Mouse (Mus musculus) left cerebral cortex, postnatal 10 days (tissue): ENCODE data around the gene Slc9a7. TPM values are rescaled to one million over a fixed set of nuclear protein-coding genes. Genes with fewer than 3 reads are reported as not detected.

Source experiments
- DNase-seq, 2 experiments: peaks; one replicate each; pipeline ENCODE4 v3.0.0; 2021 to 2022; ENCODE audit warnings: low spot score in 2 of 2, mixed read lengths in 1 of 2; ENCODE audit errors: extremely low spot score in 1 of 2
- intact Hi-C: fragments of 180-260 bp; cut with DNase I; formaldehyde crosslinking; loops from one replicate; pipeline ENCODE4 v1.15.1; 2025
- total RNA-seq, 2 experiments: library from RNA; stranded (reverse); gene quantifications; 2 replicates each; pipeline ENCODE4 v1.2.3; 2021

Gene Slc9a7
- total RNA-seq, 2 experiments from 2014 or later = 71.0 to 75.4 TPM

DNA sequence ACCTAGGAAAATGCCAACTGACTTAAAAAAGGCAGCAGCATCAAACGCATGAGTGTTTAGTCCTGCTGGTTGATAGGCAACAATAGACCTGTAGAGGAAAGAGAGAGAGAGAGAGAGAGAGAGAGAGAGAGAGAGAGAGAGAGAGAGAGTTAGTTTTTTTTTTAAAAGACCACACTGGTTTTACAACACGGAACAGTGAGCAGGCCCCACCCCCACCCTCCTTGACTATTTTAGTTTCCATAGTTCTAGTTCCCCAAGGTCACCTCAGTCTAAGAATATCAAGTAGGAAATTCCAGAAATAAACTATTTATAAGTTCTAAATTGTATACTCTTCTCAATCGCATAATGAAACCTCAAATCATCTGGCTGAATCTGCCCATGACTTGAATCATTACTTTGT, 126.6 kb downstream of the Slc9a7 start:
- intact Hi-C loops = no loop called here
- DNase-seq = no peak

DNA sequence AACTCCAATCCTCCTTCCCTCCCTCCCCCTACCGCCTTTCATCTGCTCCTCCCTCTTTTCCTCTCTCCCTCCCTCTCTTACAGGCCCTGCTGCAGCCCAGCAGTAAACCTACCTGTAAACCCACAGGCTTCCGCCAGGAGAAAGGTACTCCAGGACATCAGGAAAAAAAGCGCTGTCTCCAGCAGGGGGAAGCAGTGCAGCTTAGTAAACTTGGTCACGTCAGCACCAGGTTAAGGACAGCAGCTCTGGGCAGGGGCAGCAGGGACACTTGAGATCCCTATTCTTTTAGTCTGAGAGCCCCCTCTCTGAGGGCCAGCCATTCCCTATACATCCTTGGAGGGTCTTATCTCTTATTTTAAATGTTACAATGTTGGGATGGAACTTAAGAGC, 129.3 kb downstream of the Slc9a7 start:
- DNase-seq = peak in 1 of 2 experiments; percentile 32
- intact Hi-C loops = loop anchor here (2.0 kb wide), 1 partner anchor 172 kb away; no protein-coding TSS in a partner anchor

DNA sequence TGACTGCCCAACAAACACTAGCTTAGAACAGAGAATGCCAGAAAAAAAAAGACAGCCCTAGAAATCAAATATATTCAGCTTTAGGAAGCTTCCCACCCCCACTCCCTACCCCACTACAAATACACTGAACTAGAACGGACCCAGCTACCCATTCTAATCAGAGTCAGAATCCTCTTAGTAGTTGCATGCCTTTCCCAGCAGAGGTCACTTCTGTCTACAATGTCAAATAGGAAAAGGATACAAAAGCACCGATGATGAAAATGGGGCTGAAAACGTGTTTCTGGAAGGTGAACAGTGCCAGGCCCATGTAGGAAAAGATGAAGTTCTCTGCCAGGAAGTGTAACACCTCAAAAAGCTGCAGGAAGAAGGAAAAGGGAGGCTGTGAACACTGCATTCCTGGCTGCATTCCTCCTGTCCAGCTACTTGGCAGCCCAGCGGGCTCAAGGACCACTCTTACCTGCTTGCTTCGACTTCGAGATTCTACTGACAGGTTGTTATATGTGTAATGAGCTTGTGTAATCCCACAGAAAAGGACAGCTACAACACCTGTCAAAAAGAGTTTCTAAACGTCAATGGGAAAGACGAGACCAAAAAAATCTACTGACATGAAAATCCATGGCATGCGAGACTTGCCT, 129.8 kb downstream of the Slc9a7 start:
- intact Hi-C loops = loop anchor here (2.0 kb wide), 1 partner anchor 173 kb away; no protein-coding TSS in a partner anchor

DNA sequence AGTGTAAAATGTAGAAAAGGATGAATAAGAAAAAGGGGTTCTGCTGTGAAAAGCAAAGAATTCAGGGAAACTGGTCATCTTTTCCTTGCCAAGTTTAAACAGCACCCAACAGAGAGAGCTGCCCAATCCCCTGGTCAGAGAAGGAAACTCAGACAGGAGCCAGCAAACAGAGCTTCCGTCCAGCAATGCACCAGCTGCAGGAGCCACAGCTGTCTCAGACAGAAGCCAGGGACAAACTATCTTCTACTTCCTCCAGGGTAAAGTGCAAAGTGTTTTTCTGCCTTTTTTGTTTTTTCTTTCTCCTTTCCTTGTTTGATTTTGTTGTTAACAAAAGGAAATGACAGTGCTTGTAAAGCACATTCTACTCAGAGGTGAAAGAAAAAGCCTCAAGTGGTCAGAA, 131.3 kb downstream of the Slc9a7 start:
- DNase-seq = peak in 1 of 2 experiments; percentile 17
- intact Hi-C loops = no loop called here

More for the DNA sequence above, 129.8 kb downstream of the Slc9a7 start:
- DNase-seq = no peak

DNA sequence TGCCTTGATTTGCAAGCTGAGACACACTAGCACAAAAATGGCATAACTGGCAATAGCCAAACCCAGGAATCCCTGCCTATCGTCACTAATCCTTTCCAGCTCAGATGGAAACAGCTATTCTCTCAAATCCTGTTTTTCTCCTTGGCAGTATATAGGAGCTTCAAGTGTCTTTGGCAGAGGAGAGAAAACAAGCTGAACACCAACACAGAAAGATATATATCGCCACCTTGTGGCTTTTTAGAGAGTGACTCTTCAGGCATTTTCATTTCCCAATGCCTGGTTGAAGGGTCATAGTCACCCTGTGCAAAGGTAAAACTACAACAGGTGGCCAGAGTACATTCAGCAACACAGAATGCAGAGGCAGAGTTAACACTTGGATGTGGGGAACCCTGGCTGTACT, 134.1 kb downstream of the Slc9a7 start:
- no peak for DNase-seq
- intact Hi-C loops = loop anchor here (10.0 kb wide), 1 partner anchor 93 kb away; no protein-coding TSS in a partner anchor

DNA sequence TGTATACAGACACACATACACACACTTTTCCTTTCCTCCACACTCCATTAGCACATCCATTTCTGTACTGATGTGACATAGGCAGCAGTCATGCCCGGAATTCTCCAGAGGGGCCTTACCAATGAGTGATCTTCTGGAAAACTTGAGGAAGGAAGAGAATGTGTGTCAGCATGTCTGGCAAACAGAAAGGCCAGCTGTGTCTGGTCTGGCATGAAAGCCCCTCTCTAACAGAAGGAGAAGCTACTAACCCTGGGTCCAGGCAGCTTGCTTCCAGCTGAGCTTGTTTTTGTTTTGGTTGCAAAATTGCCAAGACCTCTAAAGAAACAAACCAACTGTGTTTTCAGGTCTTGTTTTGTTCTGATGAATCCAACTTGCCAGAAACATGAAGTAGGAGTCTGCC, 162.1 kb downstream of the Slc9a7 start:
- intact Hi-C loops = no loop called here

DNA sequence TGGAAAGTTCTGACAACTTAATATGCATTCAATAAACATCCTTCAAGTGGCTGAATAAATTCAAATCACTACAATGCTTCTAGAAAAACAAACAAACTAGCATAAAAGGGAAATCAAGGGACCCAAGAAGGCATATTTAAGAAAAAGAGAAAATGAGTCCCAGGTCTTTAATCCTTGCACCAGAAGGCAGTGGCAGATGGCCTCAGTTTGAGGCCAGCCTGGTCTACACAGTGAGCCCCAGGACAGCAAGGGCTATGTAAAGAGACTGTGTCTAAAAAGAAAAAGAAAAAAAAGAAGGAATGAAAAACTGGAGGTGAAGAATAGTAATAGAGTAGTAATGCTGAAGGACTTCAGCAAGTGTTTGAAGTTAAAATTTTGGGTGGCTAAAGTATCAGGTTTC, 162.7 kb downstream of the Slc9a7 start:
- no peak for DNase-seq
- intact Hi-C loops = no loop called here

More for the DNA sequence above, 162.1 kb downstream of the Slc9a7 start:
- DNase-seq = peak in 1 of 2 experiments; percentile 20

DNA sequence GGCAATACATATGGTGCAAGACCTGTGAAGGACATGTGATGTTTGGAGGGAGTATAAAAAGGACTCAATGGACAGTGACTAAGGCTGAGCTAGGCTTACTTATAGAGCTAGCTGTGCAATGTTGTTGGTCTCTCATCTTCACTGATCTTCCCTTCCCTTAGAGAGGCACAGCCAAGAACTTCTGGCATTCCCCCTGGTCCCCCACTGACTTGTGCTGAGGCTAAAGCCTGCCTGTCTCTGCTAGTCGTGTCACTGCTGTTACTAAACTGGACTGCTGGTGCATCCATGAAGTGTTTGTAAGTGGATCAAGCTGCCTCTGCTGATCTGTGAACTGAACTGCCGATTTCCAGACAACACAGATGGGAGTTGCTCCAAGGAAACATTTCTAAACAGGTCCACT, 166.1 kb downstream of the Slc9a7 start:
- intact Hi-C loops = no loop called here

DNA sequence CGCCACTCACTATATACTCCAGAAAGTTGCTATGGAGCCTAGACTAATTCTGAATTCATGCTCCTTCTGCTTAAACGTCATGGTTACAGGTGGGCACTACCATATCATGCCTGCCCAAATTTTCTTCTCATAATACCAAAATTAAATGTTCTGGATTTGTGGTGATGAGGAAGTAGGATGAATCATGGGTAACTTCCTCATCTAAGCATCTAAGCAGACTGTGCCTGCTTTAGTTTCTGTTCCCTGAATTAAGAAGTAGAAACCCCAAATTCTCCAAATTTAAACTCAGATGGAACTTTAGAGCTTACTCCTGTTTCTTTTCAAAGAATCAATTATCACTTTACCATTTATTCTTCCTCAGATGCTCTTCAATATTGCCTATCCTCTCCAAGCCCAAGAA, 173.9 kb downstream of the Slc9a7 start:
- no peak for DNase-seq
- intact Hi-C loops = no loop called here

More for the DNA sequence above, 166.1 kb downstream of the Slc9a7 start:
- DNase-seq = no peak

DNA sequence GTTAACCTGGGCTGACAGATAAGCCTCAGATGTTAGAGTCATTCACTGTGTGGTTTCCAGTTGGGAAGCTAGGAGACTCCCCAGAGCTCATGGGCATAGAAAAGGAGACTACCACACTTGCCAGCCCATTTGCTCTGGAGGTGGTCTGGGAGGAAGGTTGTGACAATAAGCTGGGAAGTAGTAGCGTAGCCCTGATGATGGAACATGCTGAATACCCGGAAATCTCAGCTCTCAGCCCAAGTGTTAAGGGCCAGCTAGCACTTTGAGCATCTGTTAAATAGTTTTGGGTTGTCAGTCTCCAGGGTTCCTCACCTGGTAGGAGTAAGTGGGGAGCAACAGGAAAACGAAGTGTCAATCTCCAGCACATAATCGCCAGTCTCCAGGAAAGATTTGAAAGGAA, 221.4 kb downstream of the Slc9a7 start:
- intact Hi-C loops = no loop called here
- DNase-seq = no peak

DNA sequence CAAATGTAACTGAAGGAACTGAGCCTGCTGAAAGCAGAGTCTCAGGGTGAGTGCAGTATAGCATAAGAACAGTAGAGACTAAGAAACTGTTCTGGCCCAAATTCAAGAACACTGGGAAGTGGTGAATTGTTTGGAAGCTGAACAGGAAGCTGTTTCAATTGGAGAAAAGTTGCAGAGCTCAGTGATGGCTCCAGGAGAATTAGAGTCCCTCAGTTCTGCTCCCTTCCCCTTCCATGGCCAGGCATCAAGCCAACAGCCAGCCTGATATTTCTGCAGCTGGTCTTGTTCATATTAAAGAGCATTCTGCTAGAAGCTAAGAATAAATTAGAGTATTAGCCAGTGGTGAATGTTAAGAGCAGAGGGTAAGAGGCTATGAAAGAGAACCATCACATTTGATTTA, 225.0 kb downstream of the Slc9a7 start:
- peak in 1 of 2 experiments; percentile 19 for DNase-seq
- intact Hi-C loops = loop anchor here (10.0 kb wide), 1 partner anchor 88 kb away; no protein-coding TSS in a partner anchor

DNA sequence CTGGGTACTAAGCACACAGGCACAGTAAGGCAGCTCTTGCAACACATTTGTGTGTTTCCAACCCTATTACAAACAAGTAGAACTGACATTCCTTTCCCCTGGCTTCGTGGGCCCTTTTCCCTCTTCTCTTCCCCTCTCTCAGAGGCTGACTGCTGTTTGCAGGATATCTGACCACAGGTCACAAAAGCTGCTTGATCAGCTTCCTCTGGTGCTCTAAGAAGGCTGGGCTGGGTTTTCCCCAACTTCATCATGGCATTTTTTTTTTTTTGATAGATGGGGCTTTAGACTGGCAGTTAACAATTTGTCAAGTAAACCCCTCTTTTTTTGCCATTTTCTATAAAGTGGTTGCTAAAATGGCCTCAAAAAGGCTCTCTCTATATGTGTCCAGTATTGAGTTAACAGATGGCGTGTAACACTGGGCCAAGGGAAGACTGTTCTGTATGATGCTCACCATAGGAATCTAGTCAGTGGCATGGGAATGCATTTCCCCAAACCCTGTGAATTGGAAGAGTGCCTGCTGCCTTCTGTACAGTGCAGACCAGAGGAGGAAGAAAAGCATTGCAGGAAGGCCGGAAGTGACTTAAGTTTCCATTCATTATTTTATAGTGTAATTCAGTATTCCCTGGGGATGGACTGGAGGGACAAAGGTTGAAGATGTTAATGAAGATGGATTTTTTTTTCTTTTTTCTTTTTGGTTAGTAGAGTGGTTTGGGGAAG, 229.7 kb downstream of the Slc9a7 start:
- DNase-seq = no peak
- intact Hi-C loops = loop anchor here (10.0 kb wide), 1 partner anchor 93 kb away; no protein-coding TSS in a partner anchor

DNA sequence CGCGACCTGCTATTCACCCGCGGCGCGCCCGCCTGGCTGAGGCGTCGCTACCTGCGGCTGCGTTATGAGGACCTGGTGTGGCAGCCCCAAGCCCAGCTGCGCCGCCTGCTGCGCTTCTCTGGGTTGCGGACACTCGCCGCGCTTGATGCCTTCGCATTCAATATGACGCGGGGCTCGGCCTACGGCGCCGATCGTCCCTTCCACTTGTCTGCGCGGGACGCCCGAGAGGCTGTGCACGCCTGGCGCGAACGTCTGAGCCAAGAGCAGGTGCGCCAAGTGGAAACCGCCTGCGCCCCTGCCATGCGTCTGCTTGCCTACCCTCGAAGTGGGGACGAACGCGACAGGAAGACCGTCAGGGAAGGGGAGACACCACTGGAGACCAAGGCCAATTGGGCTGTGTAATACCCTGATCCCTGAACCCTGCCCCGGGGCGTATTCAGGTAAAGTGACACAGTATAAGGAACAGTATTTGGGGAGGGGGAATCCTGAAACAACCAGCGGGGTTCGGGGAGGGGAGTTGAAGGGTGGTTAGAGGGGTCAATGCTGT, 230.8 kb downstream of the Slc9a7 start:
- DNase-seq = peak in 1 of 2 experiments; percentile 22
- intact Hi-C loops = loop anchor here (10.0 kb wide), 1 partner anchor 94 kb away; no protein-coding TSS in a partner anchor

DNA sequence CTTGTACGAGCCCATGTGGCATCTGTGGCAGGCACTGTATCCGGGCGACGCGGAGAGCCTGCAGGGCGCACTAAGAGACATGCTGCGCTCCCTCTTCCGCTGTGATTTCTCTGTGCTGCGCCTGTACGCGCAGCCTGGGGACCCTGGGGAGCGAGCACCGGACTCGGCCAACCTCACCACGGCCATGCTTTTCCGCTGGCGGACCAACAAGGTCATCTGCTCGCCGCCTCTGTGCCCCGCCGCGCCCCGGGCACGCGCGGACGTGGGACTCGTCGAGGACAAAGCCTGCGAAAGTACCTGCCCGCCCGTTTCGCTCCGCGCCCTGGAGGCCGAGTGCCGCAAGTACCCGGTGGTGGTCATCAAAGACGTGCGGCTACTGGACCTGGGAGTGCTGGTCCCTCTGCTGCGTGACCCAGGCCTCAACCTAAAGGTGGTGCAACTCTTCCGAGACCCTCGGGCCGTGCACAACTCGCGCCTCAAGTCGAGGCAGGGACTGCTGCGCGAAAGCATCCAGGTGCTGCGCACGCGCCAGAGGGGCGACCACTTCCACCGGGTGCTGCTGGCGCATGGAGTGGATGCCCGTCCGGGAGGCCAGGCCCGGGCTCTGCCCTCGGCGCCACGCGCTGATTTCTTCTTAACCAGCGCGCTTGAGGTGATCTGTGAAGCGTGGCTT, 231.4 kb downstream of the Slc9a7 start:
- peak in 1 of 2 experiments; percentile 22 for DNase-seq
- intact Hi-C loops = loop anchor here (10.0 kb wide), 1 partner anchor 95 kb away; no protein-coding TSS in a partner anchor

DNA sequence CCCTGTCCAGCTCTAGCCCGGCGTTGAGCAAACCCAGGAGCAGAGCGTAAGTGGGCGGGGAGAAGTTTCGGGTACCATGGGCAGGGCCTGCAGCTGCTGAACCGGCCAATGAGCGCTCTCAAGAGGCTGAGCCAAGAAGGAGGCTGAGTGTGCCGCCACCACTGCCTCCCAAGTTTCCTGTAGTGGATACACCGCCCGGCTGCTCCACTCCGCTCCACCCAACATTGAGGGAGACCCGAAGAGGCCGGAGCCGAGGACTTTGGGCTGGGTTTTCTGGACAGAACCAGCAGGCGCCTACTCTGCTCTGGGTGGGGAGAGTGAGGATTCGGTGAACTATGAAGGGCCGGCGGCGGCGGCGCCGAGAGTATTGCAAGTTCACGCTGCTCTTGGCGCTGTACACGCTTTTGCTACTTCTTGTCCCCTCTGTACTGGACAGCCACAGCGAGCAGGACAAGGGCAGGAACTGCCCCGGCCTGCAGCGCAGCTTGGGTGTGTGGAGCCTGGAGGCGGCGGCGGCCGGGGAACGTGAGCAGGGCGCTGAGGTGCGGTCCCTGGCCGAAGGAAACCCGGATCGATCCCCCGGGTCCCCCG, 232.1 kb downstream of the Slc9a7 start, which contains the start of gene Chst7:
Chst7 (plus strand) TSS at position 180 of the 591 bp plus-strand sequence.
- intact Hi-C loops = no loop called here
- DNase-seq = peak; percentile 32 to 79
